Mouse (Mus musculus) neutrophil, adult 5-6 weeks (primary cell): ENCODE data around the gene Ubxn1. TPM values are rescaled to one million over a fixed set of nuclear protein-coding genes. Genes with fewer than 3 reads are reported as not detected.
"Not testable (repeated sequence)": the region's sequence is repeated elsewhere in the genome, so short reads cannot be mapped to it uniquely, and the experiment has no call there.

Experiments
- ATAC-seq: fragments of 151-379, 151-347 bp; 2 replicates; pipeline ENCODE4 v1.8.0; 2017; ENCODE audit warnings: mild to moderate bottlenecking, moderate TSS enrichment; ENCODE audit not compliant: insufficient number of reproducible peaks, poor library complexity, low FRiP score, severe bottlenecking; ENCODE audit errors: extremely low read depth
- total RNA-seq: library from RNA; stranded (forward); fragments of 200-1000 nt; gene quantifications from 2 replicates; pipeline ENCODE4 v1.2.3, GENCODE M21; 2017

The Ubxn1 gene
- total RNA-seq, 1 experiment from 2014 or later = 167 TPM

DNA sequence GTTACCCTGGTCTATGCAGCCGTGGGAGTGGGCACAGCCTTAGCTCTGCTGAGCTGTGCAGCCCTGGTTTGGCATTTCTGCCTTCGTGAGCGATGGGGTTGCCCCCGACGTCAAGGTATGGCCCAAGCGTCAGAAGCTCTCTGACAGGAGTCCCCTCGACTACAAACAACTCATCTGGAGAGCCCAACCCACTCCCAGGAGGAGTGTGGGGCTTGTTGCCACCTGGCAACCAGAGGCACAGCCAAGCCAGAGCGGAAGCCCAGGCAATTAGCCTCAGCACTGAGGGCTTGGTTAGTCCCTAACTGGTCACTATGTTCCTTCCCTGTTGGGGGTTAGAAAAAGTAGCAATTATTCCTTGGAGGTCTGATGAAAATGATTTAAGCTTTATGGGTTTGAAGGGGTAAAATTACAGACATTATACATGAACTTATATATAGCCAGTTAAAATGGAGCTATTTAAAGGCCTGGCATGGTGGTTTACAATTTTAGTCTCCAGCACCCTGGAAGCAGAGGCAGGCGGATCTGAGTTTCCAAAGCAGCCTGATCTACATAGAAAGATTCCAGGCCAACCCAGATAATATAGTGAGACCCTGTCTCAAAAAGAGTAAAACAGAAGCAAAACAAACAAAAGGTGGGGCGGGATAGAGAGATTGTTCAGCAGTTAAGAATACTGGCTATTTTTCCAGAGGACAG is 18.9 kb upstream of the Ubxn1 start:
- ATAC-seq = no peak

DNA sequence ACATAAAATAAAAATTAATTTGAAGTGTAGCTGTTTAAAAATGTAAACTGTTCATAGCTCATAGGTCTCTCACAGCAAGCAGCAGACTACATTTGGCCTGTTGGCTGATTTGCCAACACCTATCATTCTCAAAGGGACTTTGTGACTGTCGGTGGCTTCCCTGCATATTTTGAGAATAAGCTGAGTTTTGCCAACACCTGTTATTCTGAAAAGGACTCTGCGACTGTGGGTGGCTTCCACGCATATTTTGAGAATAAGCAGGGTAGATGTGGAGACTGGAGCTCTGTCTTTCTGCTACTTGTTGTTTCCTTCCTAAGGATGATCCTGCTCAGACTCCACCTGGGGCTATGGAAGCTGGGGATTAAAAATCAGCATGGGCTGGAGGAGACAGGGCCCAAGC is 18.2 kb upstream of the Ubxn1 start:
- no peak for ATAC-seq

DNA sequence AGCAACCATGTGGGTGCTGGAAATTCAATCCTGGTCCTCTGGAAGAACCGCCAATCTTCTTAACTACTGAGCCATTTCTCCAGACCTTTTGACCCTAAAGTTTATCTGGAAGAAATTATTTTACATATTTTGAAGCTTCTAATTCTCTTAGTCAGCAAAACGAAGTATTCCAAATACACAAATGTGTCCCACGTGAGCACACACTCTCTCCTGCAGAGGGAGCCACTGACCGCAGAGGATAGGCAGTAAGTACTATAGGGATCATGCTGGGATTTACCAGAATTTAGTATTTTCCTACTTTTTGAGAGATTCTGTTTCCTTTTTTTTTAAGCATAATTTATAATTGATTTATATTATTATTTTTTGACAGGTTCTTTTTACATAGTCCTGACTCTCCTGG is 13.6 kb upstream of the Ubxn1 start:
- no peak for ATAC-seq

DNA sequence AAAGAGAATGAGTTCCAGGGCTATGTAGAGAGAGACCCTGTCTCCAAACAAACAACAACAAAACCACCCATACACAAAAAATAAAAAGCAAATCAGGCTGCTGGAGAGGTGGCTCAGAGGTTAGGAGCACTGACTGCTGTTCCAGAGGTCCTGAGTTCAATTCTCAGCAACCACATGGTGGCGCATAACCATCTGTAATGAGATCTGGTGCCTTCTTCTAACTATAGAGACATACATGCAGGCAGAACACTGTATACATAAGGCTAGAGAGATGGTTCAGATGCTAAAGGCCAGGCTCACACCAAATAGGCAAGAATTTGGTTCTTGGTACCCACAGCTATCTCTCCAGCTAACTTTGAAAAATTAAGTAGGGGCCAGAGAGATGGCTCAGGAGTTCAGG is 12.3 kb upstream of the Ubxn1 start:
- no peak for ATAC-seq

GRCm38 (mm10) chr19:8864265-8864664 is 7.0 kb upstream of the Ubxn1 start:
- no peak for ATAC-seq

- not testable (repeated sequence) for ATAC-seq
These were observed 915 bp upstream of the Ubxn1 start for GRCm38 (mm10) chr19:8870381-8870780.

DNA sequence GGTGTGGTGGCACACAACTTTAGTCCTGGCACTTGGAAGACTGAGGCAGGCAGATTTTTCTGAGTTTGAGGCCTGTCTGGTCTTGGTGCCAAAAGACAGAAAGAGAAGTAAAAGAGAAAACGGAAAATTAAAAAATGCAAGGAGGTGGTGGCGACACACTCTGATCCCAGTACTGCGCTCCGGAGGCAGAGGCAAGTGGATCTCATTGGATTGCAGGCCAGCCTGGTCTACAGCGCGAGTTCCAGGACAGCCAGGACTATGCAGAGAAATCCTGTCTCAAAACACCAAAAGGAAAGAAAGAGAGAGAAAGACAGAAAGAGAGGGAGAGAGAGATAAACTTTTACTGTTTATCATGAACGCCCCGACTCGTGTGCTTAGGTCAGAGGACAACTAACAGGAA is 458 bp upstream of the Ubxn1 start:
- ATAC-seq = no peak

DNA sequence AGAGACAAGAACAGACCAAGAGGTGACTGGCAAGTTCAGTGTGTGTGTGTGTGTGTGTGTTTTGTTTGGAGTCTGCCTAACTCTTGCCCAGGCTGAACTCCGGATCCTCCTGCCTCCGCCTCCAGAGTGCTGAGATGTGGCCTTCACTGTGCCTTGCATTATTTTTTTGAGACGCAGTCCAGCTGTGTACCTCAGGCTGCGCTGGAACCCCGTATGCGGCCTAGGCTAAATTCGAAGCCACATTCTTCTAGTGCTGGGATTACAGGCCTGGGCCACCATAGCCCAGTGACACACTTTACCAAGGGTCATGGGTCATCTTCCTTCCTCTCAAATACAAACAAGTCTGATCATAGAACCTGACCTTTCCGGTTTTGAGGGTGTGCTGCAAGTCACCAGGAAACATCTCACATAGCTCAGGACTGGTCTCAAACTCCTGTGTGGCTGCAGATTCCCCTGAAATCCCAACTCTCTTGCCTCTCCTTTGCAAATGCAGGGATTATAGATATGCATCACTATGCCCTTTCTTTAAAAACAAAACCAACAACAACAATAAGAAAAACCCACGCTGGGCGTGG is 1.1 kb downstream of the Ubxn1 start:
- no peak for ATAC-seq

DNA sequence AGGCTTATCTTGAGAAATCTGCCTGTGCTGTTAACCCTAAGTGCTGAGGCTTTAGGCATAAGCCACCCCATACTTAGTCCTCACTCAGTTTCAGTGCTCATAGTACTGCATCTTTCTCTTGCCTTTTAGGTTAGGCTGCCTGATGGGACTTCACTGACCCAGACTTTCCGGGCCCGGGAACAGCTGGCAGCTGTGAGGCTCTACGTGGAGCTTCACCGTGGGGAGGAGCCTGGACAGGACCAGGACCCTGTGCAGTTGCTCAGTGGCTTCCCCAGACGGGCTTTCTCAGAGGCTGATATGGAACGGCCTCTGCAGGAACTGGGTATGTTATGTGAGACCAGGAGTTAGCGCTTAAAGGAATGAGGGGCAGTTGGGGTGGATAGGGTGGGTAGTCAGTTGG is 3.7 kb downstream of the Ubxn1 start:
- ATAC-seq = no peak

- ATAC-seq = peak; percentile 97
These were observed 9.2 kb downstream of the Ubxn1 start, which contains the start of gene Uqcc3 for GRCm38 (mm10) chr19:8880311-8881033. Gene Uqcc3 (minus strand): TSS chr19:8880923.

DNA sequence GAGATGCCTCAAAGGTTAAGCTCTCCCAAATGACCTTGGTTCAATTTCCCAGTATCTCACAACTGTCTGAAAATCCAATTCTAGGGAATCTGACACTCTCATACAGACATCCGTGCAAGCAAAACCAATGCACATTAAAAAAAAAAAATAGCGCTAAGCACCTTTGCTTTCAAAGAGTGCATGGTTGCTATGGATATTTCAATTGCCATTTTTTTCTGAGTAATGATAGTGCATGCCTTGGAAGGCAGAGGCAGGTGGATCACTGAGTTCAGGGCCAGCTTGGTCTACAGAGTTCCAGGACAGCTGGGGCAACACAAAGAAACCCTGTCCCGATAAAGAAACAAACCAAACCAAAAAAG is 9.7 kb downstream of the Ubxn1 start:
- ATAC-seq = no peak

DNA sequence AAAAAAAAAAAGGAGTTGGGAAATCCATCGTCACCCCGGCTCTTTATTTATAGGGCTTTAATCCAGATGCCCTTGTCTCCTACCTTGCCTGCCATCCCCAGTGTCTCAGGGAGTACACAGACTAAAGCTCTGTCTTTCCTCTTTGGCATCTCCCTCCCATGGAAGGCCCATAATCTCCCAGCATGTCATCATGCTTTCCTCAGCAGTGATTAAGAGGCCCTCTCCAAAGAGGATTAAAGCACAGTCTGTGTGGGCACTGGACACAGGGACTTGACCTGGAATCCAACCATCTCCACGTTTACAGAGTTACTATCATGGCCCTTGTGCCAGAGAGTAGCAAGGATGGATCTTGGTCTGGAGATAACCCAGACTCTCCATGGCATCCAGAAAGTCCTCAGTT is 12.3 kb downstream of the Ubxn1 start, which contains the start of the genes Lbhd1 and Gm49403:
TSS of gene Lbhd1 (plus strand) at position 117 of the 400 bp plus-strand sequence.
TSS of gene Gm49403 (plus strand) at position 315 of the 400 bp plus-strand sequence.
- no peak for ATAC-seq

DNA sequence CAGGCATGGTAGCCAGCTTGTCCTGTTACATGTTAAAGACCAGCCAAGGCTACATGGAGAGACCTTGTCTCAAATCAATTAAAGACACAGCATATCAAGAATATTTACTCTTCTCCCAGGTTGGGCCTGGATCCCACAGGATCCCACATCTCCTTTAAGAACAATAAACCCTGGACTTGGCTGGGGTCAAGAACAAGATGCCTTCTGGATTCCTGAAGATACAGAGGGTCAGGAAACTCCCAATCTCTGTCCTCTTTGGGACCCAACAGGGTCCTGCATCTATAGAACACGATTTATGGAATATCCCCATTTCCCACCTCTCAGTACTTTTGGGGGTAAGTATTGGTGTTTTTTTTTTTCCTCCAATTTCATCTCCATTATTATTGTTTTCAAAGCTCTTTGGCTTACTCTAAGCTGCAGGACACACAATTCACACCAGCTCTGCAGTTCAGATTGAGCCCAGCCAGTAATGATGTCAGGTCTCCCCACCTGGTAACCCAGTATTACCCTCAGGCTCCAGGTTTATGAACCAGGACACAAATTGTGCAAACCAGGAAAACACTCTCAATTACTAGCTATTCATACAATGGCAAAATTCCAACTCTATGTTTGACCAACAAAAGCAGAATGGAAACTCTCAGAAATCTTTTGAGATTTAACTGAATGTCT is 15.8 kb downstream of the Ubxn1 start:
- no peak for ATAC-seq

GRCm38 (mm10) chr19:8887585-8888463 is 16.5 kb downstream of the Ubxn1 start:
- ATAC-seq = no peak

DNA sequence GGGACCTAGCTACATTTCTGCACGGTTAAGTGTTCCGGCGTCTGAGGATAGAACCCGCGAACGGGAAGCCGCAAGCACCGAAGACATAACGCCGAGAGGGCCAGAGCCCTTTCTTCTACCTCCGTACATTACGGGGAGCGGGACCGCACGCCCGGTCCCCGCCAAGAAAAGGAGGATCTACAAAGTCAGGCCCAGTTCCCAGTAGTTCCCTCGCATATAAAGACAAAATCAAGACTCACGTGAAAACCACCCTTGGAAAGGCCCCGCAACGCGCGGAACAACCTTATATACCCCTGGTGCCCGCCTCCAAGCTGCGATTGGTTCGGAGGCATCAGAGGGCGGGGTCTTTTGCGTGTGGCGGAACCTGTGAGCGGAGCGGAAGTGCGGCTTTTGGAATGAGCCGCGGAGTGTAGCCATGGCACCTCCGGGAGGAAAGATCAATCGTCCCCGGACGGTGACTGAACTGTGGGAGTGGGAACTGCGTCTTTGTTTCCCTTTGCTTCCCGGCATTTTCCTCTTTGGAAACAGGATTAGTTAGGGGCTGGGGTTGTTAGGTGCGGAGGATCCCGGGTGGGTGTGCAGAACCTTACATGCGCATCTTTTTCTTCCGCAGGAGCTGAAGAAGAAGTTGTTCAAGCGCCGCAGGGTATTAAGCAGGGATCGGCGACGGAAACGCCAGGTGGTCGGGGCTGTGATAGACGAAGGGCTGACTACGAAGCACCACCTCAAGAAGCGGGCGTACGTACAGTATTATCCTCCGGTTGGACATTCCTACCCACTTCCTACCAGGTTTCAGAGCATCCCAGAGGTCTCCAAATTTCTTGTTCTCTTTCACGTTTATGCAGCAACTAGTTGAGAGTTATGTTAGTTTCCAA is 17.5 kb downstream of the Ubxn1 start, which contains the start of the genes 1810009A15Rik and Gm49416:
TSS of gene 1810009A15Rik (plus strand) at position 343 of the 875 bp plus-strand sequence.
TSS of gene Gm49416 (plus strand) at position 416 of the 875 bp plus-strand sequence.
- ATAC-seq = peak; percentile 97

- peak; percentile 53; the same call in 1 of the 2 replicates for ATAC-seq
These were observed 21.8 kb downstream of the Ubxn1 start, which contains the start of gene Ints5 for GRCm38 (mm10) chr19:8892829-8893766. Gene Ints5 (plus strand): TSS chr19:8893005.
